Mouse (Mus musculus) forebrain, embryonic 16.5 days (tissue): Measurements from ENCODE around the gene Gpr39. TPM values are rescaled to one million over a fixed set of nuclear protein-coding genes. Genes with fewer than 3 reads are reported as not detected.
A peak's percentile ranks its signal among the peaks of the same experiment; 100 is the strongest.
"Not testable (repeated sequence)": the region's sequence is repeated elsewhere in the genome, so short reads cannot be mapped to it uniquely, and the experiment has no call there.

Experiments
- ATAC-seq: fragments of 200-750 bp; cut with Nextera tagmentation; 2 replicates; pipeline ENCODE4 v1.8.0; 2017; ENCODE audit warnings: mild to moderate bottlenecking, moderate library complexity
- H3K27ac ChIP-seq: fragments of 300-500 bp; sonication (generic); 2 replicates; pipeline ENCODE4 v1.5.1; 2014; ENCODE audit warnings: low read length, control low read depth
- H3K27me3 ChIP-seq: fragments of 300-500 bp; sonication (generic); replicated peaks from 2 replicates; pipeline ENCODE4 v1.6.1; 2014; ENCODE audit warnings: low read length; ENCODE audit not compliant: control insufficient read depth, insufficient read depth
- H3K36me3 ChIP-seq: fragments of 300-500 bp; sonication (generic); 2 replicates; pipeline ENCODE4 v1.6.1; 2014; ENCODE audit not compliant: control insufficient read depth, insufficient read depth
- H3K4me1 ChIP-seq: fragments of 300-500 bp; sonication (generic); replicated peaks from 2 replicates; pipeline ENCODE4 v1.6.1; 2014; ENCODE audit warnings: low read length; ENCODE audit not compliant: control insufficient read depth, insufficient read depth
- H3K4me2 ChIP-seq: fragments of 300-500 bp; sonication (generic); 2 replicates; pipeline ENCODE4 v1.6.1; 2014; ENCODE audit warnings: mild to moderate bottlenecking, low read length, control low read depth
- H3K4me3 ChIP-seq: fragments of 300-500 bp; sonication (generic); replicated peaks from 2 replicates; pipeline ENCODE4 v1.5.1; 2014; ENCODE audit warnings: mild to moderate bottlenecking, low read length, control low read depth
- H3K9ac ChIP-seq: fragments of 300-500 bp; sonication (generic); replicated peaks from 2 replicates; pipeline ENCODE4 v1.6.1; 2014; ENCODE audit warnings: low read depth, low read length, control low read depth
- H3K9me3 ChIP-seq: fragments of 300-500 bp; sonication (generic); 2 replicates; pipeline ENCODE4 v1.6.1; 2016; ENCODE audit warnings: low read length; ENCODE audit not compliant: control insufficient read depth
- WGBS: fragments of 180-500 bp; shearing (Covaris S2); extraction: QIAGEN DNeasy Blood & Tissue Kit; methylation state at CpG from one replicate; pipeline ENCODE4 v1.1.7; 2014; 5-methylcytosine and 5-hydroxymethylcytosine counted together
- polyA plus RNA-seq: library from polyadenylated mRNA; unstranded; fragments of >200 nt; fragmentation: Nextera tagmentation; extraction: Ambion mirVana; gene quantifications from 2 replicates; pipeline ENCODE4 v1.2.1, GENCODE M21; 2015

Gene Gpr39
- polyA plus RNA-seq, result 0.10 TPM in 1 of 2 replicates, not detected in the other

GRCm38 (mm10) chr1:125676790-125677273, at the start of gene Gpr39:
Gene Gpr39 (plus strand): TSS chr1:125676995.
- Histone ChIP-seq H3K36me3 (no peaks in the 10 kb centered on the region), H3K27ac (no peak within 1 kb of the TSS), H3K27me3 (no peaks in the 10 kb centered on the region), H3K9me3 (no peaks in the 10 kb centered on the region), H3K4me3 (no peak within 1 kb of the TSS), H3K9ac (no peak within 1 kb of the TSS), H3K4me2 (no peak within 1 kb of the TSS), H3K4me1 (no peaks in the 10 kb centered on the region)
- WGBS, result 74% methylated on average over 14 of the region's 15 CpGs
- no peak for ATAC-seq

- Histone ChIP-seq H3K9me3 (no peaks in the 10 kb centered on the region), H3K4me2 (0 out of 2 replicates have a peak overlapping the region, but pooled peaks have one; percentile 25), H3K9ac (no peak overlapping the region), H3K27ac (peak overlapping the region; percentile 61), H3K27me3 (no peaks in the 10 kb centered on the region), H3K4me1 (peaks cover 12% of the 10 kb centered on the region), H3K4me3 (no peak overlapping the region), H3K36me3 (no peaks in the 10 kb centered on the region)
- WGBS, result 15% methylated on average over 8 of the region's 8 CpGs
- peak; percentile 86 for ATAC-seq
Observed at GRCm38 (mm10) chr1:125639501-125640253, 37.1 kb upstream of the Gpr39 start.

- H3K4me1 ChIP-seq, result peaks cover 12% of the 10 kb centered on the region
- no peaks in the 10 kb centered on the region for H3K9me3 ChIP-seq
- H3K27me3 ChIP-seq, result no peaks in the 10 kb centered on the region
- ATAC-seq, result no peak
- no peak overlapping the region for H3K27ac ChIP-seq
- no peak overlapping the region for H3K4me2 ChIP-seq
- no peak overlapping the region for H3K9ac ChIP-seq
- 25% methylated on average over 1 of the region's 1 CpGs for WGBS
- no peak overlapping the region for H3K4me3 ChIP-seq
- H3K36me3 ChIP-seq, result no peaks in the 10 kb centered on the region
Observed at GRCm38 (mm10) chr1:125643643-125644042, 33.2 kb upstream of the Gpr39 start.

GRCm38 (mm10) chr1:125646816-125647215, 30.0 kb upstream of the Gpr39 start:
- not testable (repeated sequence) for ATAC-seq, H3K4me2 ChIP-seq, H3K36me3 ChIP-seq, H3K4me3 ChIP-seq, H3K9me3 ChIP-seq, H3K27me3 ChIP-seq, H3K9ac ChIP-seq, H3K27ac ChIP-seq, H3K4me1 ChIP-seq
- 98% methylated on average over 2 of the region's 2 CpGs for WGBS

- Histone ChIP-seq H3K36me3 (no peaks in the 10 kb centered on the region), H3K4me1 (no peaks in the 10 kb centered on the region), H3K4me2 (no peak overlapping the region), H3K9me3 (no peaks in the 10 kb centered on the region), H3K27me3 (no peaks in the 10 kb centered on the region), H3K9ac (no peak overlapping the region), H3K27ac (no peak overlapping the region), H3K4me3 (no peak overlapping the region)
- WGBS, result 97% methylated on average over 4 of the region's 4 CpGs
- no peak for ATAC-seq
Observed at GRCm38 (mm10) chr1:125648011-125648410, 28.8 kb upstream of the Gpr39 start.

- no peak for ATAC-seq
- no peak overlapping the region for H3K27ac ChIP-seq
- no peaks in the 10 kb centered on the region for H3K27me3 ChIP-seq
- H3K4me1 ChIP-seq, result no peaks in the 10 kb centered on the region
- H3K9ac ChIP-seq, result no peak overlapping the region
- H3K9me3 ChIP-seq, result no peaks in the 10 kb centered on the region
- no peaks in the 10 kb centered on the region for H3K36me3 ChIP-seq
- H3K4me2 ChIP-seq, result no peak overlapping the region
- H3K4me3 ChIP-seq, result no peak overlapping the region
- 97% methylated on average over 3 of the region's 3 CpGs for WGBS
Observed at GRCm38 (mm10) chr1:125649056-125649455, 27.7 kb upstream of the Gpr39 start.

GRCm38 (mm10) chr1:125652836-125653594, 23.8 kb upstream of the Gpr39 start:
- no peaks in the 10 kb centered on the region for H3K9me3 ChIP-seq
- no peak for ATAC-seq
- no peaks in the 10 kb centered on the region for H3K4me1 ChIP-seq
- no peak overlapping the region for H3K4me3 ChIP-seq
- H3K36me3 ChIP-seq, result no peaks in the 10 kb centered on the region
- H3K9ac ChIP-seq, result no peak overlapping the region
- no peaks in the 10 kb centered on the region for H3K27me3 ChIP-seq
- 79% methylated on average over 1 of the region's 1 CpGs for WGBS
- no peak overlapping the region for H3K4me2 ChIP-seq
- H3K27ac ChIP-seq, result no peak overlapping the region

- Histone ChIP-seq H3K4me3 (no peak overlapping the region), H3K27ac (no peak overlapping the region), H3K4me1 (no peaks in the 10 kb centered on the region), H3K4me2 (no peak overlapping the region), H3K36me3 (no peaks in the 10 kb centered on the region), H3K27me3 (no peaks in the 10 kb centered on the region), H3K9ac (no peak overlapping the region), H3K9me3 (0 out of 2 replicates have a peak, but pooled peaks cover 3% of the 10 kb centered on the region)
- 49% methylated on average over 5 of the region's 5 CpGs for WGBS
- ATAC-seq, result no peak
Observed at GRCm38 (mm10) chr1:125657416-125657815, 19.4 kb upstream of the Gpr39 start.

GRCm38 (mm10) chr1:125660151-125660550, 16.6 kb upstream of the Gpr39 start:
- no peak for ATAC-seq
- Histone ChIP-seq H3K36me3 (no peaks in the 10 kb centered on the region), H3K9me3 (0 out of 2 replicates have a peak, but pooled peaks cover 3% of the 10 kb centered on the region), H3K27ac (no peak overlapping the region), H3K4me3 (no peak overlapping the region), H3K9ac (no peak overlapping the region), H3K4me2 (no peak overlapping the region), H3K4me1 (no peaks in the 10 kb centered on the region), H3K27me3 (no peaks in the 10 kb centered on the region)
- 70% methylated on average over 4 of the region's 4 CpGs for WGBS
